Mouse (Mus musculus) MEL (cell line): ENCODE results near the gene E2f3. TPM values are rescaled to one million over a fixed set of nuclear protein-coding genes. Genes with fewer than 3 reads are reported as not detected.

Source experiments
- DNase-seq: peaks from one replicate; pipeline ENCODE4 v3.0.0; 2011; ENCODE audit warnings: low read depth, low spot score
- H3K27ac ChIP-seq: 2 replicates; pipeline ENCODE4 v1.5.1; 2012; ENCODE audit warnings: low read depth, mild to moderate bottlenecking, control low read depth, low read length, moderate library complexity; ENCODE audit not compliant: control insufficient read depth
- H3K27me3 ChIP-seq, 2 experiments: fragments of 150-350 bp in 1 of 2; sonication (generic) in 1 of 2; 2 replicates each; pipeline ENCODE4 v1.6.1; 2012; ENCODE audit warnings: low read length in 2 of 2, mild to moderate bottlenecking in 2 of 2, improper control_type of control experiment in 1 of 2, moderate library complexity in 1 of 2; ENCODE audit not compliant: insufficient read depth in 2 of 2, control insufficient read depth in 1 of 2
- H3K36me3 ChIP-seq, 2 experiments: 2 replicates each; pipeline ENCODE4 v1.6.1; 2012 to 2014; ENCODE audit warnings: low read length in 2 of 2, improper control_type of control experiment in 1 of 2, inconsistent platforms in 1 of 2, mild to moderate bottlenecking in 1 of 2; ENCODE audit not compliant: insufficient read depth in 2 of 2, control insufficient read depth in 1 of 2
- H3K4me1 ChIP-seq, 2 experiments: fragments of 150-350 bp in 1 of 2; sonication (generic) in 1 of 2; 2 replicates each; pipeline ENCODE4 v1.6.1; 2012; ENCODE audit warnings: low read length in 2 of 2, improper control_type of control experiment in 1 of 2, mild to moderate bottlenecking in 1 of 2; ENCODE audit not compliant: insufficient read depth in 2 of 2, control insufficient read depth in 1 of 2
- H3K4me3 ChIP-seq, 2 experiments: fragments of 150-350 bp in 1 of 2; sonication (generic) in 1 of 2; 2 replicates each; pipeline ENCODE4 v1.5.1; 2012; ENCODE audit warnings: low read depth in 2 of 2, low read length in 2 of 2, mild to moderate bottlenecking in 2 of 2, moderate library complexity in 2 of 2, control low read depth in 1 of 2, improper control_type of control experiment in 1 of 2; ENCODE audit not compliant: control insufficient read depth in 1 of 2, insufficient read depth in 1 of 2
- H3K79me2 ChIP-seq: 2 replicates; pipeline ENCODE4 v1.6.1; 2012; ENCODE audit warnings: mild to moderate bottlenecking, low read length, moderate library complexity; ENCODE audit not compliant: control insufficient read depth, poor library complexity, insufficient read depth
- H3K9ac ChIP-seq: 2 replicates; pipeline ENCODE4 v1.6.1; 2012; ENCODE audit warnings: low read depth, mild to moderate bottlenecking, control low read depth, low read length, moderate library complexity; ENCODE audit not compliant: control insufficient read depth, poor library complexity, severe bottlenecking
- H3K9me3 ChIP-seq: fragments of 150-350 bp; sonication (generic); replicated peaks from 2 replicates; pipeline ENCODE4 v1.6.1; 2012; ENCODE audit warnings: mild to moderate bottlenecking, low read length, improper control_type of control experiment, moderate library complexity; ENCODE audit not compliant: insufficient read depth
- BHLHE40 ChIP-seq: IDR thresholded peaks from 2 replicates; pipeline ENCODE4 v1.6.1; 2012; ENCODE audit warnings: low read depth, mild to moderate bottlenecking, inconsistent platforms, low read length, improper control_type of control experiment, borderline replicate concordance
- CHD1 ChIP-seq: IDR thresholded peaks from 2 replicates; pipeline ENCODE4 v1.6.1; 2012; ENCODE audit warnings: low read depth, mild to moderate bottlenecking, inconsistent platforms, low read length, improper control_type of control experiment
- CHD2 ChIP-seq: IDR thresholded peaks from 2 replicates; pipeline ENCODE4 v1.6.1; 2011; ENCODE audit warnings: low read length, improper control_type of control experiment
- HCFC1 ChIP-seq: IDR thresholded peaks from 2 replicates; pipeline ENCODE4 v1.6.1; 2012; ENCODE audit warnings: low read depth, mild to moderate bottlenecking, inconsistent platforms, low read length, improper control_type of control experiment, moderate library complexity
- JUND ChIP-seq: IDR thresholded peaks from 2 replicates; pipeline ENCODE4 v1.6.1; 2011; ENCODE audit warnings: low read depth, mild to moderate bottlenecking, improper control_type of control experiment, low read length
- KAT2A ChIP-seq: conservative IDR thresholded peaks from 2 replicates; pipeline ENCODE4 v1.6.1; 2012; ENCODE audit warnings: low read depth, low read length, improper control_type of control experiment, inconsistent platforms
- MXI1 ChIP-seq: IDR thresholded peaks from 2 replicates; pipeline ENCODE4 v1.6.1; 2011; ENCODE audit warnings: mild to moderate bottlenecking, low read depth, low read length, improper control_type of control experiment
- MYC ChIP-seq: IDR thresholded peaks from 2 replicates; pipeline ENCODE4 v1.6.1; 2011; ENCODE audit warnings: low read depth, mild to moderate bottlenecking, low read length, improper control_type of control experiment, moderate library complexity
- NRF1 ChIP-seq: IDR thresholded peaks from 2 replicates; pipeline ENCODE4 v1.6.1; 2014; ENCODE audit warnings: low read depth, mild to moderate bottlenecking, inconsistent platforms, low read length, improper control_type of control experiment, moderate library complexity; ENCODE audit not compliant: poor library complexity, insufficient read depth, severe bottlenecking
- RCOR1 ChIP-seq: IDR thresholded peaks from 2 replicates; pipeline ENCODE4 v1.6.1; 2012; ENCODE audit warnings: low read depth, mild to moderate bottlenecking, inconsistent platforms, low read length, improper control_type of control experiment
- TBP ChIP-seq: IDR thresholded peaks from 2 replicates; pipeline ENCODE4 v1.8.0; 2011; ENCODE audit warnings: low read depth, low read length, improper control_type of control experiment
- USF1 ChIP-seq: IDR thresholded peaks from 2 replicates; pipeline ENCODE4 v1.6.1; 2014; ENCODE audit warnings: low read depth, mild to moderate bottlenecking, inconsistent platforms, low read length, improper control_type of control experiment, moderate library complexity
- ZKSCAN1 ChIP-seq: IDR thresholded peaks from 2 replicates; pipeline ENCODE4 v1.6.1; 2012; ENCODE audit warnings: low read depth, mild to moderate bottlenecking, inconsistent platforms, low read length, improper control_type of control experiment, moderate library complexity
- polyA plus RNA-seq, 2 experiments: library from polyadenylated mRNA; stranded (reverse) in 1 of 2; unstranded in 1 of 2; fragments of >175 nt in 1 of 2; fragments of >200 nt in 1 of 2; gene quantifications; 2 replicates each; pipeline versions ENCODE4 v1.2.1 to v1.2.4; 2012; ENCODE audit warnings: low replicate concordance in 2 of 2, low read depth in 1 of 2; ENCODE audit not compliant: insufficient read length in 2 of 2, insufficient read depth in 1 of 2, missing spikeins in 1 of 2
- total RNA-seq: library from RNA; depleted of rRNA; stranded (reverse); fragments of 300-350 nt; gene quantifications from 2 replicates; pipeline ENCODE4 v1.2.3, GENCODE M21; 2012

Gene E2f3
- total and polyA plus RNA-seq, 3 experiments: 12.8 to 20.0 TPM; not detected in 1

DNA sequence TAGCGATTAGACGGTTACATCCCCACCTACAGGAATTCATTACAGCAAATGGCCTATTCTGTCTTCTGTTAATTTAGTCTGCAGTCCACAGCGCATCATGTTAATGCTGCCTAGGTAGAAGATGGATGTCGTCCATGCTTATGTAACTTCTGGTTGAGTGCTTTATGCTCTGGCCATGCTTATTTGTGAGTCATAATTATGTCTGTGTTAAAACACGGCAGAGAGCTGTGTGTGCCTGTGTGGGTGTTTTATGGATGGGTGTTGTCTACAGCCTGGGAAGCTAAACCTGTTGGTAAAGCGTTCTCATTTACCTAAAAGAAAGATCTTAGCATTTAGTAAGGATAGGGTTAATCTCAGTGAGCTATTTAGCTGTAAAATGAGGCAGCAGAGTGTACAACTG, 26.4 kb upstream of the E2f3 start:
- Histone ChIP-seq H3K27me3 (peaks cover 0 to 1% of the 10 kb centered on the region in 2 experiments; a peak in 2 of 4 replicates), H3K79me2 (no peaks in the 10 kb centered on the region), H3K9ac (no peak overlapping the region), H3K4me1 (no peaks in the 10 kb centered on the region), H3K27ac (no peak overlapping the region), H3K4me3 (no peak overlapping the region), H3K36me3 (no peaks in the 10 kb centered on the region), H3K9me3 (no peaks in the 10 kb centered on the region)
- no peak for DNase-seq
- TF ChIP-seq TBP (no peak), HCFC1 (no peak), JUND (no peak), MXI1 (no peak)

DNA sequence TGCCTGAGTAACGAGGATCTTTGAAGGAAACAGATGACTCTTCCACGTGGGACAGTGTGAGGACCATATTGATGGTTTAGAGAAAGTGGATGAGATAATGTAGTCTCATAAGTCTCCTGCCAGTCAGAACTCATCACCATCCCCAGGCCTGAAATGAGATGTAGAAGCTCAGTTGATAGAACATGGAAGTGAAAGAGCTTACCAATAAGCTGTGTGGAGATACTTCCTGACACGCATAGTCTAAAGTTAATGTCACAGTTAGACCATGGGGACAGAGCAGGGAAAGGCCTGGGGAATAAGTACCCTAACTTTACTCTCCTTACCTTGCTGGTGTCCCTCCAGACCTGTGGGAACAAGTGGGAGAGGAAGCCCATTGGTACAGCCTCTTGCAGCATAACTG, 22.9 kb upstream of the E2f3 start:
- H3K9ac ChIP-seq: no peak overlapping the region
- no peak overlapping the region for H3K27ac ChIP-seq
- no peaks in the 10 kb centered on the region for H3K79me2 ChIP-seq
- H3K9me3 ChIP-seq: no peaks in the 10 kb centered on the region
- H3K27me3 ChIP-seq: no peaks in the 10 kb centered on the region; a peak in 2 of 4 replicates
- no peak for TF ChIP-seq BHLHE40
- no peak for TF ChIP-seq KAT2A
- no peak for TF ChIP-seq CHD1
- no peak for TF ChIP-seq USF1
- H3K4me1 ChIP-seq: no peaks in the 10 kb centered on the region
- DNase-seq: no peak
- H3K36me3 ChIP-seq: no peaks in the 10 kb centered on the region
- H3K4me3 ChIP-seq: no peak overlapping the region

DNA sequence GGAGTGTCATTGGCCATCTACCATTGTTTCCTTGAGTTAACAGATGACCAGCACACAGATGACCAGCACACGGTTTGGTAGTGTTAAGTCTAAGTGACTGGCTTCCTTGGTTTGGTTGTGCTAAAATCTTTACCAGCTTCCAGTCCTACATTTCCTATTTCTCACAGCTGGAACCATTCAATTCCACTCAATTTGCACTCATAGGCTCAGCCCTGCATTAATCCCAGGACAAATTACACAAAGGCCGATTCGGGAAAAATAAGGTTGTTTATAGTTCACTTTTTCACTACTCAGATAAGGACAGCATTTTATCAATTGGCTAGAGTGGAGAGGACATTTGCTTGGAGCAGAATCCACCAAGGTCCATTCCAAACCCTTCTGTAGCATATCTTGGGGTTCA, 19.6 kb upstream of the E2f3 start:
- no peak for TF ChIP-seq RCOR1
- TF ChIP-seq NRF1: no peak
- TF ChIP-seq JUND: no peak
- TF ChIP-seq MYC: no peak
- TF ChIP-seq ZKSCAN1: no peak
- TF ChIP-seq CHD2: no peak
- Histone ChIP-seq H3K27ac (no peak overlapping the region), H3K9me3 (no peaks in the 10 kb centered on the region), H3K9ac (no peak overlapping the region), H3K79me2 (no peaks in the 10 kb centered on the region), H3K36me3 (no peaks in the 10 kb centered on the region), H3K27me3 (no peaks in the 10 kb centered on the region; a peak in 1 of 4 replicates), H3K4me1 (no peaks in the 10 kb centered on the region), H3K4me3 (no peak overlapping the region)
- no peak for DNase-seq
